Mouse (Mus musculus) embryonic facial prominence, embryonic 15.5 days (tissue): Measurements from ENCODE around the gene 4930539E08Rik. TPM values are rescaled to one million over a fixed set of nuclear protein-coding genes. Genes with fewer than 3 reads are reported as not detected.
A peak's percentile ranks its signal among the peaks of the same experiment; 100 is the strongest.

Source experiments
- ATAC-seq: fragments of 200-750 bp; cut with Nextera tagmentation; 2 replicates; pipeline ENCODE4 v1.8.0; 2017; ENCODE audit warnings: low read depth, moderate TSS enrichment; ENCODE audit not compliant: insufficient number of reproducible peaks, low FRiP score, low TSS enrichment
- H3K27ac ChIP-seq: fragments of 300-500 bp; sonication (generic); replicated peaks from 2 replicates; pipeline ENCODE4 v1.5.1; 2015; ENCODE audit warnings: mild to moderate bottlenecking, inconsistent platforms
- H3K27me3 ChIP-seq: fragments of 300-500 bp; sonication (generic); 2 replicates; pipeline ENCODE4 v1.6.1; 2015; ENCODE audit warnings: inconsistent platforms
- H3K36me3 ChIP-seq: fragments of 300-500 bp; sonication (generic); 2 replicates; pipeline ENCODE4 v1.6.1; 2015; ENCODE audit warnings: mild to moderate bottlenecking, inconsistent platforms
- H3K4me1 ChIP-seq: fragments of 300-500 bp; sonication (generic); 2 replicates; pipeline ENCODE4 v1.6.1; 2015; ENCODE audit warnings: inconsistent platforms
- H3K4me2 ChIP-seq: fragments of 300-500 bp; sonication (generic); replicated peaks from 2 replicates; pipeline ENCODE4 v1.6.1; 2015; ENCODE audit warnings: mild to moderate bottlenecking, inconsistent platforms
- H3K4me3 ChIP-seq: fragments of 300-500 bp; sonication (generic); replicated peaks from 2 replicates; pipeline ENCODE4 v1.5.1; 2015; ENCODE audit warnings: mild to moderate bottlenecking, inconsistent platforms
- H3K9ac ChIP-seq: fragments of 300-500 bp; sonication (generic); 2 replicates; pipeline ENCODE4 v1.6.1; 2015; ENCODE audit warnings: inconsistent platforms
- H3K9me3 ChIP-seq: fragments of 300-500 bp; sonication (generic); replicated peaks from 2 replicates; pipeline ENCODE4 v1.6.1; 2016; ENCODE audit warnings: inconsistent platforms
- WGBS: fragments of 180-500 bp; shearing (Covaris S2); methylation state at CpG from one replicate; pipeline ENCODE4 v1.1.7; 2015; 5-methylcytosine and 5-hydroxymethylcytosine counted together
- polyA plus RNA-seq: library from polyadenylated mRNA; unstranded; fragments of >200 nt; fragmentation: Nextera tagmentation; extraction: Ambion mirVana; gene quantifications from 2 replicates; pipeline ENCODE4 v1.2.1, GENCODE M21; 2015

4930539E08Rik gene
- polyA plus RNA-seq, 1 experiment from 2014 or later: 0.28 TPM

- no peak overlapping the region for H3K4me2 ChIP-seq
- no peak overlapping the region for H3K4me3 ChIP-seq
- ATAC-seq: no peak
- no peaks in the 10 kb centered on the region for H3K36me3 ChIP-seq
- no peak overlapping the region for H3K27ac ChIP-seq
- no peaks in the 10 kb centered on the region for H3K9me3 ChIP-seq
- H3K27me3 ChIP-seq: peaks cover 3% of the 10 kb centered on the region; the same call in 1 of the 2 replicates
- 80% methylated on average over 8 of the region's 8 CpGs for WGBS
- 0 out of 2 replicates have a peak, but pooled peaks cover 3% of the 10 kb centered on the region for H3K4me1 ChIP-seq
- H3K9ac ChIP-seq: no peak overlapping the region
These were observed 28.9 kb downstream of the 4930539E08Rik start for GRCm38 (mm10) chr17:28886266-28886665.

DNA sequence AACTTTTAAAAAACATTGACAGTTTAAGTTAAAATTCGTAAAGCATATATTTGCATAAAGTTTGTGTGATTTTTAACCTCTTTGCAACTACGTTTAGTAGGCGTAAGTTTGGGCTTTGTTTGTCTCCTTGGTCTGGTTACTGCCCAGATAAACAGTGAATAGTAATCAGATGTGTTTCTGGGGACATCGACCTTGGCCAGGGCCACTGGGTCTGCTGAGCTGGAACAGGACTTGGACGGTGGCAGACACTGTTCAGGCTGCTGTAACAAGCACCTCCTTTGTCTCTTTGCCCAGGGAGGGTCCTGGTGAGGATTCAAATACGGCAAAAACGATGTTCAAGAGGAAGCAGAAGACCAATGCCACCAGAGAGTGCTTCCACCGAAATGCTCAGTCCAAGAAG, 29.9 kb downstream of the 4930539E08Rik start:
- no peak overlapping the region for H3K4me3 ChIP-seq
- H3K9ac ChIP-seq: no peak overlapping the region
- H3K27me3 ChIP-seq: peaks cover 5% of the 10 kb centered on the region; the same call in 1 of the 2 replicates
- no peak overlapping the region for H3K4me2 ChIP-seq
- no peaks in the 10 kb centered on the region for H3K36me3 ChIP-seq
- no peaks in the 10 kb centered on the region for H3K9me3 ChIP-seq
- H3K4me1 ChIP-seq: peaks cover 4% of the 10 kb centered on the region
- no peak overlapping the region for H3K27ac ChIP-seq
- ATAC-seq: no peak
- 81% methylated on average over 8 of the region's 8 CpGs for WGBS

GRCm38 (mm10) chr17:28883941-28884516, 31.1 kb downstream of the 4930539E08Rik start:
- H3K9ac ChIP-seq: no peak overlapping the region
- peaks cover 5% of the 10 kb centered on the region; the same call in 1 of the 2 replicates for H3K27me3 ChIP-seq
- no peaks in the 10 kb centered on the region for H3K9me3 ChIP-seq
- peaks cover 8% of the 10 kb centered on the region for H3K4me1 ChIP-seq
- ATAC-seq: no peak
- 64% methylated on average over 10 of the region's 10 CpGs for WGBS
- no peak overlapping the region for H3K4me2 ChIP-seq
- no peaks in the 10 kb centered on the region for H3K36me3 ChIP-seq
- H3K4me3 ChIP-seq: no peak overlapping the region
- no peak overlapping the region for H3K27ac ChIP-seq

DNA sequence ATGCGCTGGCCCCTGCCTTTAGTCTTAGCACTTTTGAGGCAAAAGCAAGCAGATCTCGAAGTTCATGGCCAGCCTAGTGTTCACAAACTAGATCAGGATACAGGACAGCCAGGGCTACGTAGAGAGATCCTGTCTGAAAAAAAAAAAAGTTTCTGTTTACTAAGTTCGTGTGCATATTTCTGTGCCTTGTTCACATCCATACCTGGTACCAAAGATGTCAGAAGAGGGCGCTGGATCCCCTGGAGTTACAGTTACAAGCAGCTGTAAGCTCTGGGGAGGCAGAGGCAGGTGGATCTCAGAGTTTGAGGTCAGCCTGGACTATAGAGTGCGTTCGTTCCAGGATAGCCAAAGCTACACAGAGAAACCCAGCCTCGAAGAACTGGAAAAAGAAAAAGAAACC, 32.3 kb downstream of the 4930539E08Rik start:
- no peak overlapping the region for H3K27ac ChIP-seq
- peak overlapping the region; percentile 33 for H3K4me2 ChIP-seq
- no peak for ATAC-seq

GRCm38 (mm10) chr17:28882316-28882715, 32.8 kb downstream of the 4930539E08Rik start:
- no peak for ATAC-seq
- 2% methylated on average over 12 of the region's 12 CpGs for WGBS
- peak overlapping the region; percentile 33 for H3K4me2 ChIP-seq

More for the DNA sequence above, 32.3 kb downstream of the 4930539E08Rik start:
- WGBS: 58% methylated on average over 8 of the region's 8 CpGs
- H3K4me1 ChIP-seq: peaks cover 8% of the 10 kb centered on the region
- no peak overlapping the region for H3K9ac ChIP-seq
- H3K36me3 ChIP-seq: no peaks in the 10 kb centered on the region
- H3K27me3 ChIP-seq: peaks cover 5% of the 10 kb centered on the region; the same call in 1 of the 2 replicates
- no peaks in the 10 kb centered on the region for H3K9me3 ChIP-seq
- no peak overlapping the region for H3K4me3 ChIP-seq

DNA sequence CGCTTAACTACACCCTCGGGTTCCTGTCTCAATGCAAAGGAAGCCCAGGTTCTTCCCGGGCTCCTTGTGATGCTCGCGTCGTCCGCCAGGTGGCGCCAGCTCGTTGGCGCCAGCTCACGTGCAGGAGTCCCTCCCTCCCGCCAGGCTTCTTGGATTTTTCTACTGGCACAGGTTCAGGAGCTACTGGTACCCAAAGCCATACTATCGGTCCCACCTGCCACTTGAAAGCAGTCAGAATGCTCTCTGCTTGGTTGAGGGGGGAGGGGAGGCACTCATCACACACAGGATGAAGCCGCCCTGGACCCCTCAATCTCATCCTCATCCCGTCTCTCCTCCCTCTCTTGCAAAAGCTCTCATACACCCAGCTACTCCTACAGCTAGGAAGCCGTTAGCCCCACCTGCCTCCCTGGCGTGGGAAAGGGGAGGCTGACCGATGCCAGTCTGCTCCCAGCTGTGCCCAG, 35.2 kb downstream of the 4930539E08Rik start:
- peaks cover 23% of the 10 kb centered on the region for H3K4me1 ChIP-seq
- ATAC-seq: no peak
- no peak overlapping the region; the same call in 1 of the 2 replicates for H3K4me3 ChIP-seq
- peak overlapping the region; percentile 38 for H3K4me2 ChIP-seq
- H3K9ac ChIP-seq: no peak overlapping the region
- no peak overlapping the region for H3K27ac ChIP-seq
- H3K9me3 ChIP-seq: no peaks in the 10 kb centered on the region
- H3K27me3 ChIP-seq: peaks cover 5% of the 10 kb centered on the region; the same call in 1 of the 2 replicates
- H3K36me3 ChIP-seq: no peaks in the 10 kb centered on the region
- 4% methylated on average over 18 of the region's 18 CpGs for WGBS

More at GRCm38 (mm10) chr17:28882316-28882715, 32.8 kb downstream of the 4930539E08Rik start:
- H3K4me1 ChIP-seq: peaks cover 8% of the 10 kb centered on the region
- H3K36me3 ChIP-seq: no peaks in the 10 kb centered on the region
- peaks cover 5% of the 10 kb centered on the region; the same call in 1 of the 2 replicates for H3K27me3 ChIP-seq
- no peak overlapping the region for H3K9ac ChIP-seq
- no peak overlapping the region for H3K27ac ChIP-seq
- no peaks in the 10 kb centered on the region for H3K9me3 ChIP-seq
- no peak overlapping the region for H3K4me3 ChIP-seq

GRCm38 (mm10) chr17:28876821-28877220, 38.3 kb downstream of the 4930539E08Rik start:
- no peaks in the 10 kb centered on the region for H3K36me3 ChIP-seq
- H3K9ac ChIP-seq: no peak overlapping the region
- H3K4me2 ChIP-seq: peak overlapping the region; percentile 34
- H3K4me1 ChIP-seq: peaks cover 23% of the 10 kb centered on the region
- no peaks in the 10 kb centered on the region for H3K9me3 ChIP-seq
- peak overlapping the region; percentile 15; the same call in 1 of the 2 replicates for H3K4me3 ChIP-seq
- no peak overlapping the region for H3K27ac ChIP-seq
- 14% methylated on average over 19 of the region's 19 CpGs for WGBS
- no peak for ATAC-seq
- peaks cover 5% of the 10 kb centered on the region; the same call in 1 of the 2 replicates for H3K27me3 ChIP-seq

GRCm38 (mm10) chr17:28876331-28876730, 38.8 kb downstream of the 4930539E08Rik start:
- H3K4me2 ChIP-seq: peak overlapping the region; percentile 34
- H3K36me3 ChIP-seq: no peaks in the 10 kb centered on the region
- 63% methylated on average over 5 of the region's 5 CpGs for WGBS

DNA sequence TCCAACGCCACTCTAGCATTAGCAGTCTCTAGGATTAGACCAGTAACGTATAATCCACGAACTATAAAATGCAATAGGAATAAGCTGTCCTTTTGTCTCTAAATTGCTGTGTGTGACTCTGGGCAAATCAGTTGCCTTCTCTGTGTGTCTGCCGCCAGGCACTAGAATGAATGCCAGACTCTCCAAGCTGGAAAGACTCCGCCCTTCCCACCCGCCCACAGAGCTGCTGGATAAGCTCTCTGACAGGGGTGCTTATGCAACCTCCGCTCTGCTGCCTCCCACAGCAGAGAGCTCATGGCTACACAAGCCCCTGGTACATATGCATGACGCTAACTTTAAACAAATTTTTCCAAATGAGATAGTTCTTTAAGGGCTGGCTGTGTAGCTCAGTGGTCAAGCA, 39.8 kb downstream of the 4930539E08Rik start:
- Histone ChIP-seq H3K27ac (no peak overlapping the region; the same call in 1 of the 2 replicates), H3K4me1 (peaks cover 23% of the 10 kb centered on the region), H3K9ac (no peak overlapping the region), H3K4me2 (no peak overlapping the region), H3K27me3 (no peaks in the 10 kb centered on the region), H3K4me3 (no peak overlapping the region), H3K9me3 (no peaks in the 10 kb centered on the region), H3K36me3 (no peaks in the 10 kb centered on the region)
- 29% methylated on average over 8 of the region's 8 CpGs for WGBS
- ATAC-seq: no peak

More at GRCm38 (mm10) chr17:28876331-28876730, 38.8 kb downstream of the 4930539E08Rik start:
- H3K27ac ChIP-seq: no peak overlapping the region
- peaks cover 23% of the 10 kb centered on the region for H3K4me1 ChIP-seq
- no peak overlapping the region for H3K9ac ChIP-seq
- ATAC-seq: no peak
- H3K27me3 ChIP-seq: peaks cover 3% of the 10 kb centered on the region; the same call in 1 of the 2 replicates
- H3K4me3 ChIP-seq: peak overlapping the region; percentile 15; the same call in 1 of the 2 replicates
- H3K9me3 ChIP-seq: no peaks in the 10 kb centered on the region

DNA sequence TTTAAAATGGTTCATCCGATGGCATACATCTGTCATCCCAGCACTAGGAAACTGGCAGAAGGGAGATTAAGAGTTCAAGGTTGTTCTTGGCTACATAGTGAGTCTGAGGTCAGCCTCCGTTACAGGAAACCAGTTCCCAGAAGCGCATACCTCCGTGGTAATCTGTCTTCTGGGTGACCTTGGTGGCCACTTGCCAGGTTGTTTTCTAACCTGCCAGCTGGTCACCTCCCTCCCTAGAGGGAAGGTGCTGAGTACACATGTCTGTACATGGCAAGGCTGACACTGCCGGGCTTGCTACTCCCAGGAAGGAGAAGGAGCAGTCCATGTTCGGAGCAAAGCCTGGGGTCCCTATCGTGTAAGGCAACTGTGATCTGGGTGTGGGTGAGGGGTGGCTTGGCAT, 40.3 kb downstream of the 4930539E08Rik start:
- no peaks in the 10 kb centered on the region for H3K36me3 ChIP-seq
- no peaks in the 10 kb centered on the region for H3K27me3 ChIP-seq
- H3K9me3 ChIP-seq: no peaks in the 10 kb centered on the region
- 60% methylated on average over 7 of the region's 7 CpGs for WGBS
- ATAC-seq: no peak
- H3K4me2 ChIP-seq: no peak overlapping the region
- H3K27ac ChIP-seq: no peak overlapping the region
- H3K9ac ChIP-seq: no peak overlapping the region
- H3K4me3 ChIP-seq: no peak overlapping the region
- H3K4me1 ChIP-seq: peaks cover 18% of the 10 kb centered on the region

- Histone ChIP-seq H3K4me3 (no peak overlapping the region), H3K36me3 (no peaks in the 10 kb centered on the region), H3K27ac (no peak overlapping the region), H3K4me2 (no peak overlapping the region), H3K4me1 (peaks cover 18% of the 10 kb centered on the region), H3K9me3 (no peaks in the 10 kb centered on the region), H3K9ac (no peak overlapping the region), H3K27me3 (no peaks in the 10 kb centered on the region)
- WGBS: 77% methylated on average over 4 of the region's 4 CpGs
- ATAC-seq: no peak
These were observed 40.9 kb downstream of the 4930539E08Rik start for GRCm38 (mm10) chr17:28874216-28874615.
